Mouse (Mus musculus) forebrain, embryonic 16.5 days (tissue): ENCODE data around the gene Etl4. TPM values are rescaled to one million over a fixed set of nuclear protein-coding genes. Genes with fewer than 3 reads are reported as not detected.
A peak's percentile ranks its signal among the peaks of the same experiment; 100 is the strongest.
"Not testable (repeated sequence)": the region's sequence is repeated elsewhere in the genome, so short reads cannot be mapped to it uniquely, and the experiment has no call there.

Experiments used
- ATAC-seq: fragments of 200-750 bp; cut with Nextera tagmentation; 2 replicates; pipeline ENCODE4 v1.8.0; 2017; ENCODE audit warnings: mild to moderate bottlenecking, moderate library complexity
- H3K27ac ChIP-seq: fragments of 300-500 bp; sonication (generic); 2 replicates; pipeline ENCODE4 v1.5.1; 2014; ENCODE audit warnings: low read length, control low read depth
- H3K27me3 ChIP-seq: fragments of 300-500 bp; sonication (generic); replicated peaks from 2 replicates; pipeline ENCODE4 v1.6.1; 2014; ENCODE audit warnings: low read length; ENCODE audit not compliant: control insufficient read depth, insufficient read depth
- H3K36me3 ChIP-seq: fragments of 300-500 bp; sonication (generic); 2 replicates; pipeline ENCODE4 v1.6.1; 2014; ENCODE audit not compliant: control insufficient read depth, insufficient read depth
- H3K4me1 ChIP-seq: fragments of 300-500 bp; sonication (generic); replicated peaks from 2 replicates; pipeline ENCODE4 v1.6.1; 2014; ENCODE audit warnings: low read length; ENCODE audit not compliant: control insufficient read depth, insufficient read depth
- H3K4me2 ChIP-seq: fragments of 300-500 bp; sonication (generic); 2 replicates; pipeline ENCODE4 v1.6.1; 2014; ENCODE audit warnings: mild to moderate bottlenecking, low read length, control low read depth
- H3K4me3 ChIP-seq: fragments of 300-500 bp; sonication (generic); replicated peaks from 2 replicates; pipeline ENCODE4 v1.5.1; 2014; ENCODE audit warnings: mild to moderate bottlenecking, low read length, control low read depth
- H3K9ac ChIP-seq: fragments of 300-500 bp; sonication (generic); replicated peaks from 2 replicates; pipeline ENCODE4 v1.6.1; 2014; ENCODE audit warnings: low read depth, low read length, control low read depth
- H3K9me3 ChIP-seq: fragments of 300-500 bp; sonication (generic); 2 replicates; pipeline ENCODE4 v1.6.1; 2016; ENCODE audit warnings: low read length; ENCODE audit not compliant: control insufficient read depth
- WGBS: fragments of 180-500 bp; shearing (Covaris S2); extraction: QIAGEN DNeasy Blood & Tissue Kit; methylation state at CpG from one replicate; pipeline ENCODE4 v1.1.7; 2014; 5-methylcytosine and 5-hydroxymethylcytosine counted together
- polyA plus RNA-seq: library from polyadenylated mRNA; unstranded; fragments of >200 nt; fragmentation: Nextera tagmentation; extraction: Ambion mirVana; gene quantifications from 2 replicates; pipeline ENCODE4 v1.2.1, GENCODE M21; 2015

Etl4 gene
- polyA plus RNA-seq, 1 experiment from 2014 or later, result 16.5 TPM

DNA sequence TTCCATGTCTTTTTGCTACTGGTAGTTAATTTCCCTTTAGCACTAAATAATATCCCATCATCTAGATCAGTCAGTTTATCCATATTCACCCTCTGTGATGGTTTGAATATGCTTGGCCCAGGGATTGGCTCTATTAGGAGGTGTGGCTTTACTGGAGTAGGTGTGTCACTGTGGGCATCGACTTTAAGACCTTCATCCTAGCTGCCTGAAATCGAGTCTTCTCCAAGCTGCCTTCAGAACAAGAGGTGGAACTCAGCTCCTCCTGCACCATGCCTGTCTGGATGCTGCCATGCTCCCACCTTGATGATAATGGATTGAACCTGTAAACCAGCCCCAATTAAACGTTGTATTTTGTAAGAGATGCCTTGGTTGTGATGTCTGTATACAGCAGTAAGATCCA, 758.3 kb downstream of the Etl4 start:
- Histone ChIP-seq H3K27me3 (no peaks in the 10 kb centered on the region), H3K9ac (no peak overlapping the region), H3K4me2 (no peak overlapping the region), H3K4me3 (no peak overlapping the region), H3K4me1 (peaks cover 3% of the 10 kb centered on the region; the same call in 1 of the 2 replicates), H3K27ac (no peak overlapping the region), H3K9me3 (no peaks in the 10 kb centered on the region), H3K36me3 (no peaks in the 10 kb centered on the region)
- no peak for ATAC-seq
- WGBS, result 83% methylated on average over 3 of the region's 3 CpGs

DNA sequence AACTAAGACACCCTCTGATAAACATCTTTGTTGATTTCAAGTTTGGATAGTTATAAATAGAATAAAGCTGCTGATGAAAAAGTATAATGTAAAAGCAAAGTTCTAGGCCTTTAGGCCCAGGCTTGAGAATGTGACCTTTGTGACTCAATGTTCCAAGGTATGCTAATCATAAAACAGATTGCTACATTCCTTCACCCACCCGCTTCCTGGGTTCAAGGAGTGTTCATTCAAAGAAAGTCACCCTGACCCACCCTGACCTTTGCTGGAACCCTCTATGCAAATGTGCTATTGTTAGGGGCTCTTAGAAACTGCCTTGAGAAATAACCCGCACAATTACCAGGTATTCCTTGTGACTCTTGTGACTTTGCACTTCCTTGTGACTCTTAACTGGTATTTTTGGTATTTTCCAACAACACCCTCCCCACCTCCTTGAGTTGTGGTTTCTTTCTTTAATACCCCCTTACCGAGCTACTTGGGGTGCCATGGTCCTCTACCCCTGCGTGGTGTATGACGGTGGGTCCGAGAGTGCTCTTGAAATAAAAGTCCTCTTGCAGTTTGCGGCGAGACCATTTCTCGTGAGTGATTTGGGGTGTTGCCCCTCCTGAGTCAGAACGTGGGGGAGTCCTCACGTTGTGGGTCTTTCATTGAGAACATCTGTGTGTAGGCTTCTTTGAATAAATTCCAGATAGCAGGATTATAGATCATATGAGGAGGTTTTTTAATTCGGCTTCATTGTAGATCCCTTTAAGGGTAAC, 758.9 kb downstream of the Etl4 start:
- 87% methylated on average over 12 of the region's 12 CpGs for WGBS
- H3K27me3 ChIP-seq, H3K36me3 ChIP-seq, H3K9me3 ChIP-seq, H3K4me3 ChIP-seq, H3K4me1 ChIP-seq, H3K4me2 ChIP-seq, H3K9ac ChIP-seq, ATAC-seq, H3K27ac ChIP-seq: not testable (repeated sequence)

DNA sequence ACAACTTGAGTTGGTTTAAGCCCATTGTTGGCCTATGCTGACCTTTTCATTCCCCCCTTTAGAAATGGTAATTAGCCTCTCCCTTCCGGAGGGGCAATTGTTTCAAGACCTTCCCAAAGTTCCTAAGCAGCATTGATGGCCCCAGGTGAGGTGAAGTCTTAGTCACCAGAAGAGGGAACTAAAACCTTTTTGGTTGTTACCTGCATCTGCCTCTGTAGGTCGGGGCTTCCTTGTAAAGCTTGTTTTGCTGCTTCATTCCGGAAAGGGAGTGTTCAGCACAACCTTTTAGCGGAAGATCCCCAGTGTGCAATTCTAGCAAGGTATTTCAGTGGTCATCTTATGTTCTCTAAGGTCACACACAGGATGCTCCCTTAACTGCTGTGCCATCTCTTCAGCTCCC, 759.8 kb downstream of the Etl4 start:
- no peak for ATAC-seq
- Histone ChIP-seq H3K4me3 (no peak overlapping the region), H3K4me1 (peaks cover 3% of the 10 kb centered on the region; the same call in 1 of the 2 replicates), H3K4me2 (no peak overlapping the region), H3K9ac (no peak overlapping the region), H3K36me3 (no peaks in the 10 kb centered on the region), H3K9me3 (no peaks in the 10 kb centered on the region), H3K27me3 (no peaks in the 10 kb centered on the region), H3K27ac (no peak overlapping the region)
- 58% methylated on average over 4 of the region's 4 CpGs for WGBS

DNA sequence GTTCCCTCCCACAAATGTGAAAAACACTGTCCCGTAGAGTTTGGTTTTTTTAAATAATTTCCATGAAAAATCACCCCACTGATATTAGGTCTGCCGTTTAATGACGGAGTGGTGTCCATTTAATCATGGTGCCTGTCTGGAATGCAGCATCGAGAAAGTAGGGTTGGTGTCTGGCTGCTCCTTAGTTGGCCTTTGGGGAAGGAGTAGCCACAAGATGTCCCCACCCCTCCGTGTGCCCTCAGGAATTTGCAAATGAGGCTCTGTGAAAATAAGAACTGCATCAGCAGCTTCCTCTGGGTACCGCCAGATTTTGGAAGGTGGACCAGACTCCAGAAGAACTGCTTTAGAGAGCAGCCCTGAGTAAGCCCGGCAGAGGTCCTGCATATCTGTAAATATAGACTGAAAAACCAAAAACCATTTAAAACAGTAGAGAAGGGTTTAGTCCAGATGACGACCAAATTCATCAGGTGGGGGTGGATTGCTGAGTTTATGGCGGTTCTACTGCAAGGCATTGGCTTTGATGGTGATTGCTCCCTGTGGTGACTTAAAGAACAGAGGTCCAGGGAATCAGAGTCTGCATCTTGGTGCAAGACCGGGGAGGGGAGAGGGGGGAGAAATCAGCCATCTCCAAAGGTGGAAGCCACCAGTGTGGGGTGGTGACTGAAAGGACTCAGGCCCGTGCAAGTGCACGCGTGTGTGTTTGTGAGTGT, 762.1 kb downstream of the Etl4 start:
- Histone ChIP-seq H3K4me2 (no peak overlapping the region), H3K27me3 (no peaks in the 10 kb centered on the region), H3K27ac (no peak overlapping the region), H3K4me1 (no peaks in the 10 kb centered on the region), H3K36me3 (no peaks in the 10 kb centered on the region), H3K4me3 (no peak overlapping the region), H3K9ac (no peak overlapping the region), H3K9me3 (no peaks in the 10 kb centered on the region)
- WGBS, result 73% methylated on average over 13 of the region's 13 CpGs
- no peak for ATAC-seq

DNA sequence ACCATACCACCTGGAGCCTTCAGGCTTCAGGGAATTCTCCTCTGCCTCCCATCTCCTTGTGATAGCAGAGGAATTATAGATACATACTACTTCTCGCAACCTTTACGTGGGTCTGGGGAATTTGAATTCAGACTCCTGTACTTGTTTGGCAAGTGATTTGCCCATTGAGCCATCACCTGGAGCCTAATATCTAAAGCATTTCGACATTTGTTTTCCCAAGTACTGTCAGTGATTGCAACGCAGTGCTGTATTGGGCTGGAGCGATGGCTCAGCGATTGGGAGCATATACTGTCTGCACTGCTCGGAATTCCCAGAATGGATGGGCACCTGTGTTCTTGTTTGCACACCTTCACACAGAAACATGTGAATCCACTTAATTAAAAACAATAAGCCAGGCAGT, 762.7 kb downstream of the Etl4 start:
- Histone ChIP-seq H3K4me2 (no peak overlapping the region), H3K36me3 (no peaks in the 10 kb centered on the region), H3K27me3 (no peaks in the 10 kb centered on the region), H3K4me3 (no peak overlapping the region), H3K27ac (no peak overlapping the region), H3K9ac (no peak overlapping the region), H3K4me1 (no peaks in the 10 kb centered on the region), H3K9me3 (no peaks in the 10 kb centered on the region)
- ATAC-seq, result no peak
- WGBS, result 93% methylated on average over 7 of the region's 7 CpGs

DNA sequence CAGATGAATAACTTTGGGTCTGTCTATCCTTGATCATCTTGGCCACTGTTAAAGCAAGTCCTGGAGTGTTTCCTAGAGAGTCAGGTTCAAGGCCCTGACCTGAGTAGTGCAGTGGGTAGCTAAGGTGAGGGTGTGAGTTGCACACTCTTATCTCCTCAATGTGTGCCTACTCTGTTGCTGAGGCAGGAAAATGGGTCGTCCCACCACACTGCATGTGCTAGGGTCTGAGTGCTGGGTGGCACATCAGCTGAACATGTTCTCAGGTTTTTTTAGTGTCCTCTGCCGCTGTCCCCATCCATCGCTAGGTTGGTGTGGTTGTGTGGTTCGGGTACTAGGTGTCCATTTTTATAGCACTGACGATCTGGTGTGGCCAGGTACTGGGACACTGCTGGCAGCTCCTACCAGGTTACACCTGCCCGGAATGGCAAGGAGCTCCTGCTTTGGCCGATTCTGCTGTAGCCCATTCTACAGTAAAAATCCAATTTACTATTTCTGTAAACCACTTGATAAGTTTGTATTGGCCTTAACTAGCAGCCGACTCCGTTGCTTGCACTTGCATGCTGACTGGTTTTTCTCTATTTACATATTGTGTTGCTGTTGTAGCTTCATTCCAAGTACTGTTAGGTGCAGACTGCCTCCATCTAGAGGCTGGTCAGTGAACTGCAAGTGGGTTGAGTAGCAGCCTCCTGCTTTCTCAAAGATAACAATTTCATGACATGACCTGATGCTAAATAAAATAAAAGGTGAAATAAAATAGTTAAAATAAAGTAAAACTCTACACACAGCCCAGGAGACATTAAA, 763.4 kb downstream of the Etl4 start:
- no peak overlapping the region for H3K4me2 ChIP-seq
- H3K36me3 ChIP-seq, result no peaks in the 10 kb centered on the region
- H3K9me3 ChIP-seq, result no peaks in the 10 kb centered on the region
- H3K9ac ChIP-seq, result no peak overlapping the region
- H3K4me1 ChIP-seq, result no peaks in the 10 kb centered on the region
- no peak overlapping the region for H3K27ac ChIP-seq
- peak; percentile 78 for ATAC-seq
- H3K4me3 ChIP-seq, result no peak overlapping the region
- H3K27me3 ChIP-seq, result no peaks in the 10 kb centered on the region
- WGBS, result 66% methylated on average over 9 of the region's 9 CpGs

DNA sequence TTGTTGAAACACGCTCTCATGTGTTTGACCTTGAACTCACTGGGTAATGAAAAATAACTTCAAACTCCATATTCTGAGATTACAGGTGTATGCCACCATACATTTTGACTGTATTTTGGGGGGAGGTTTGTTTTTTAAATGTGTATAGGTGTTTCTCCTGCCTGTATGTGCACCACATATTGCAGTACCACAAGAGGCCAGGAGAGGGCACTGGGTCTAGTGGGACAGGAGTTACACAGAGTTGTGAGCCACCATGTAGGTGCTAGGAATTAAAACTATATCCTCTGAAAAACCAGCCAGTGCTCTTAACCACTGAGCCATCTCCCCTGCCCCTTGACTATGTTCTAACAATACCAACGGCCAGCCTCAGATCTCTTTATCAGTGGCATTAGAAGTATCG, 766.8 kb downstream of the Etl4 start:
- Histone ChIP-seq H3K4me3 (no peak overlapping the region), H3K27ac (no peak overlapping the region), H3K36me3 (no peaks in the 10 kb centered on the region), H3K27me3 (no peaks in the 10 kb centered on the region), H3K4me1 (no peaks in the 10 kb centered on the region), H3K9me3 (no peaks in the 10 kb centered on the region), H3K4me2 (no peak overlapping the region), H3K9ac (no peak overlapping the region)
- WGBS, result 97% methylated on average over 3 of the region's 3 CpGs
- ATAC-seq, result no peak

DNA sequence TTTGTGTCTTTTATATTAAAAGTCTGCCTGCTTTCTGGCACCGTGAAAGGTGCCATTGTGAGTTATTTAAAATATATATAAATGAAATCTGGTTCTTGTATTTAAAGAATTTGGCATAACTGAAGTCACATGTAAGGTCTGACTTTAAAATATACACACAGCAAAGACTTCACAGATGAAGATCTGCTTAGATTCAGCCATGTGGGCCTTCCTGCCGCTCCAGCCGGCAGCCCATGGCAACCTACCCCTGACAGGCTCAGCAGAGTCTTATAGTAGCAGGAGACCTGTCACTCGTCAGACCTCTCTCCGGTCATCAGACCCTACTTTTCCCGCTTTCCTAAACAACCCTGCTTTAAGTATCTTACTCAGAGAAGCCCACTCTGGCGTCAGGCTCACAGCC, 769.2 kb downstream of the Etl4 start:
- H3K4me2 ChIP-seq, result no peak overlapping the region
- H3K27me3 ChIP-seq, result no peaks in the 10 kb centered on the region
- ATAC-seq, result no peak
- WGBS, result 80% methylated on average over 7 of the region's 7 CpGs
- H3K4me1 ChIP-seq, result no peaks in the 10 kb centered on the region
- H3K4me3 ChIP-seq, result no peak overlapping the region
- no peak overlapping the region for H3K9ac ChIP-seq
- no peak overlapping the region for H3K27ac ChIP-seq
- H3K36me3 ChIP-seq, result no peaks in the 10 kb centered on the region
- H3K9me3 ChIP-seq, result no peaks in the 10 kb centered on the region

DNA sequence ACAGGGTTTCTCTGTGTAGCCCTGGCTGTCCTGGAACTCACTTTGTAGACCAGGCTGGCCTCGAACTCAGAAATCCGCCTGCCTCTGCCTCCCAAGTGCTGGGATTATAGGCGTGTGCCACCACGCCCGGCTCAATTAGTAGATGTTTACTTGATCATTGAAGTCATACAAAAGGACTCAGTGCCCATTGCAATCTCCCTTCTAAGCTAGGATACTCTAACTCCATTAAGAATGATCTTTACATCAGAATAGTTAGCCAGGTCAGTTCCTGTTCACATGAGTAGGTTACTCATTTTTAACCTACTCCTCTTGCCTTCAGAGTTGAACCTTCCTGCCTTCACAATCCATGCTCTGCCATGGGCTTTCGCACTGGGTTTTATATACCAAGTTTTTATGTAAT, 772.6 kb downstream of the Etl4 start:
- not testable (repeated sequence) for H3K27me3 ChIP-seq, ATAC-seq, H3K4me3 ChIP-seq, H3K4me2 ChIP-seq, H3K4me1 ChIP-seq, H3K27ac ChIP-seq, H3K9me3 ChIP-seq, H3K9ac ChIP-seq, H3K36me3 ChIP-seq
- WGBS, result 96% methylated on average over 6 of the region's 6 CpGs
